Mouse (Mus musculus): ENCODE results near the gene Hspb6.

DNA sequence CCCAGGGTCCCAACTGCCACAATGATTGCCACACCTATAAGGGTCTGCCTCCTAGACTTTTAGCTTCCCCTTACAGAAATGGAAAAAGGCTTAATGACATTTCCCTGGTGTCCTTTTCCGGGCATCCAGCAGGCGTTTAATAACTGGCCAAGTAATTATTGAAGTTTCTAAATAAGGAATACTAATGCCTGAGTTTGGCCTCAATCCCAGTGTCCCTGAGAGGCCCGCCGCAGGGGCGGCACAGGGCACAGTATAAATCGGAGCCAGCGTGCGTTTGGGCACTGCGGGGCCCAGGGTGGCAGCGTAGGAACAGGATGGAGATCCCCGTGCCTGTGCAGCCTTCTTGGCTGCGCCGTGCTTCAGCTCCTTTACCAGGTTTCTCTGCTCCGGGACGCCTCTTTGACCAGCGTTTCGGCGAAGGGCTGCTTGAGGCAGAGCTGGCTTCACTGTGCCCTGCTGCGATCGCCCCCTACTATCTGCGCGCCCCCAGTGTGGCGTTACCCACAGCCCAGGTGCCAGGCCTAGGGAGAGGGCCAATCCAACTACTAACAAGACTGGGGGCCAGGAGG is 1.1 kb downstream of the Hspb6 start:
- TF ChIP-seq CTCF (IDR thresholded peaks at IDR 0.05; ENCODE audit: low read depth, low read length): no peak
- TF ChIP-seq POLR2A (IDR thresholded peaks at IDR 0.05; ENCODE audit: insufficient read depth, low read length): no peak
- no peak for TF ChIP-seq EP300 (IDR thresholded peaks at IDR 0.05; ENCODE audit: insufficient read depth, low read depth, low read length)
